Mouse (Mus musculus): Measurements from ENCODE around the gene Myt1l. TPM values are rescaled to one million over a fixed set of nuclear protein-coding genes. Genes with fewer than 3 reads are reported as not detected.

Myt1l gene
- polyA plus RNA-seq, 1 experiment from 2014 or later: 218 TPM

GRCm38 (mm10) chr12:29938376-29939041 lies 410.3 kb downstream of the Myt1l start:
- H3K9me3 ChIP-seq: no peaks in the 10 kb centered on the region
- peak overlapping the region; percentile 89 for H3K4me2 ChIP-seq
- H3K4me1 ChIP-seq (replicated peaks): peaks cover 39% of the 10 kb centered on the region
- peak overlapping the region; percentile 92 for H3K27ac ChIP-seq
- peaks cover 3% of the 10 kb centered on the region for H3K36me3 ChIP-seq
- peak overlapping the region; percentile 83 for H3K4me3 ChIP-seq
- H3K27me3 ChIP-seq: no peaks in the 10 kb centered on the region
- under 1% methylated on average over 40 of the region's 40 CpGs for WGBS
- peak; percentile 81 for ATAC-seq (ENCODE audit: low FRiP score)
- peak overlapping the region; percentile 92 for H3K9ac ChIP-seq

GRCm38 (mm10) chr12:29939261-29939671 lies 411.1 kb downstream of the Myt1l start:
- H3K9me3 ChIP-seq: no peaks in the 10 kb centered on the region
- H3K27me3 ChIP-seq: no peaks in the 10 kb centered on the region
- H3K9ac ChIP-seq: peak overlapping the region; percentile 92
- H3K4me3 ChIP-seq: peak overlapping the region; percentile 83
- peaks cover 3% of the 10 kb centered on the region for H3K36me3 ChIP-seq
- WGBS: 10% methylated on average over 8 of the region's 8 CpGs
- peak overlapping the region; percentile 89 for H3K4me2 ChIP-seq
- peaks cover 43% of the 10 kb centered on the region for H3K4me1 ChIP-seq (replicated peaks)
- H3K27ac ChIP-seq: peak overlapping the region; percentile 92; the same call in 1 of the 2 replicates
- no peak for ATAC-seq (ENCODE audit: low FRiP score)

DNA sequence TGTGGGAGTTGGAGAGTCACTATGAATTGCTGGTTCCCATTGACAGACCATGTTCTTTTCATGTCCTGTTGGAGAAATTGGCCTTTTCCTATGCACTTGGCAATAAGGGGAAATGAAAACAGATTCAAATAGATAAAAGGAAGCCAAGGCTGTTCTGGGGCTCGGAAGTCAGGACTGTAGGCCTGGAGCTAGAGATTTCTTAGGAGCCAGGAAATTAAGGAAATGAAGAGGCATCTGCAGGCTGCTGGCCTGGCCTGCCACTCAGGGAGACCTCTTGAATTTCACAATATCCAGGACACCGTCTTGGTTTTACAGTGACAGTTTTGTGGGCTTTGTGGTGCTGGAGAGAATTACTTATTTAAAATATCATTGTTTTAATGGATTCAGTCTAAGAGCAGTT lies 414.3 kb downstream of the Myt1l start:
- Histone ChIP-seq H3K4me3 (no peak overlapping the region), H3K9me3 (no peaks in the 10 kb centered on the region), H3K4me2 (no peak overlapping the region), H3K36me3 (peaks cover 3% of the 10 kb centered on the region), H3K27ac (no peak overlapping the region), H3K9ac (no peak overlapping the region), H3K4me1 (replicated peaks) (peaks cover 51% of the 10 kb centered on the region), H3K27me3 (no peaks in the 10 kb centered on the region)
- ATAC-seq (ENCODE audit: low FRiP score): no peak
- 90% methylated on average over 2 of the region's 2 CpGs for WGBS

- Histone ChIP-seq H3K4me2 (no peak overlapping the region), H3K27me3 (no peaks in the 10 kb centered on the region), H3K4me3 (no peak overlapping the region), H3K9me3 (no peaks in the 10 kb centered on the region), H3K4me1 (replicated peaks) (peaks cover 37% of the 10 kb centered on the region), H3K9ac (no peak overlapping the region), H3K27ac (no peak overlapping the region), H3K36me3 (peaks cover 6% of the 10 kb centered on the region)
- ATAC-seq (ENCODE audit: low FRiP score): no peak
- 88% methylated on average over 3 of the region's 3 CpGs for WGBS
Observed at GRCm38 (mm10) chr12:29944650-29945049, 416.5 kb downstream of the Myt1l start.

DNA sequence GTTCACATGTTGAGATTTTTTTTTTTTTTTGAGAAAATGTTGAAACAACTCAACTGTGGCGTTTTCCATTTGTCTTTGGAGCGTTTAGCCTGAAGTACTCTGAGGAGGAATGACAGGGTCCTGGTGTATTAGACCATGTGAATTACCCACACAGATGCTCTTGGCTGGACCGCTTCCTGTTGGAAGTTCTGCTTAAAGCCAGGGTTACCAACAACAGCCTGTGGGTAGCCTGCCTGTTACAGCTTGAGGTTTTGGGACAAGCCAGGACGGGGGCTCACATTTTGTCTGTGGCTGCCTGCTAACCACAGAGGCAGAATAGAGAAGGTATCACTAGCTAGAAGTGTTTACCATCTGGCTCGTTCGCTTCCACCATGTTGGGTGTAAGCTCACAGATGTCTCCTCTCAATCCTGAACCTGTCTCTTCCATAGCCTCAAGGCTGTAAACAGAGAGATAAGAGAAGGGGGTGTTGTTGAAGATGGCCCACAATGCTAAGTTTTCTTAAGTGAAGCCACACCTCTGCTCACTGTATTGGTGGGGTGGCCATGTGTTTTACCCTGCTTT lies 417.1 kb downstream of the Myt1l start:
- no peaks in the 10 kb centered on the region for H3K9me3 ChIP-seq
- H3K4me3 ChIP-seq: no peak overlapping the region
- H3K4me2 ChIP-seq: no peak overlapping the region
- no peak overlapping the region for H3K9ac ChIP-seq
- no peaks in the 10 kb centered on the region for H3K27me3 ChIP-seq
- 85% methylated on average over 6 of the region's 6 CpGs for WGBS
- peaks cover 34% of the 10 kb centered on the region for H3K4me1 ChIP-seq (replicated peaks)
- H3K27ac ChIP-seq: no peak overlapping the region
- ATAC-seq (ENCODE audit: low FRiP score): no peak
- peaks cover 6% of the 10 kb centered on the region for H3K36me3 ChIP-seq

DNA sequence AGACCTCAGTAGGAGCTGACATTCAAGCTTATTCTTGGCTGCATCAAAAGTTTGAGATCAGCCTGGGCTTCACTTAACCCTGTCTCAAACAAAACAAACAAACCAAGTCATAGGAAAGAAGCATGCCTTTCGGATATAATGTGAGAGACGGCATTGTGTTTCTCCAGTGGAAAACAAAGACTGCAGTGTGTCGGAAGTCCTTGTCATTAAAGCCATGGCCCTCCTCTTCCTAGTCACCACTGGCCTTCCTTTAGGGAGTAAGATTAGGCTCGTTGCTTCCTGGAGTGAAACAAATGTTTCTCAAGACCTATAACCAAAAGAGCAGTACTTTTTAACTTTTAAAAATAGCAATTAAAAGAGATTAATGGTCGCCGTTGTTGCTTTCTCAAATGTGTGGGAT lies 422.9 kb downstream of the Myt1l start:
- 45% methylated on average over 6 of the region's 6 CpGs for WGBS
- no peak overlapping the region for H3K27ac ChIP-seq
- H3K9me3 ChIP-seq: no peaks in the 10 kb centered on the region
- H3K4me1 ChIP-seq (replicated peaks): peaks cover 47% of the 10 kb centered on the region
- no peak overlapping the region for H3K4me2 ChIP-seq
- H3K27me3 ChIP-seq: no peaks in the 10 kb centered on the region
- H3K36me3 ChIP-seq: peaks cover 3% of the 10 kb centered on the region; the same call in 1 of the 2 replicates
- no peak overlapping the region for H3K9ac ChIP-seq
- no peak for ATAC-seq (ENCODE audit: low FRiP score)
- H3K4me3 ChIP-seq: no peak overlapping the region

DNA sequence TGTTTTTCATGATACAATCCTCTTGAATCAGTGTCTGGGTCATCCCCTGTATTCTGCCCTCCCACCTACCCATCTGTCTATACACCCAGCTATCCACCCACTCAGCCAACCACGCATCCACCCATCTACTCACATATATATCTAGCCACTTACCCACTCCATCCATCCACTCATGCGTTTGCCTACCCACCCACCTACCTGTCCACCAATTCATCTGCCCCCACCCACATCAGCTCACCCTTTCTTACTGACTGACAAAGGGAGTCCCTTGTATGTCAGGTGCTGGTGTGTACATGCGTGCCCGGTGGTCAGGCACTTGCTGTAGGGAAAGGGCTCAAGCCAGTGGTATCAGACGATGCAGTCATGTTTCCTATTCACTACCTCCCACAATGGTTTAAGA lies 423.3 kb downstream of the Myt1l start:
- H3K4me2 ChIP-seq: no peak overlapping the region
- no peak overlapping the region for H3K9ac ChIP-seq
- no peaks in the 10 kb centered on the region for H3K9me3 ChIP-seq
- ATAC-seq (ENCODE audit: low FRiP score): no peak
- peaks cover 49% of the 10 kb centered on the region for H3K4me1 ChIP-seq (replicated peaks)
- H3K27ac ChIP-seq: no peak overlapping the region
- peaks cover 3% of the 10 kb centered on the region; the same call in 1 of the 2 replicates for H3K36me3 ChIP-seq
- H3K27me3 ChIP-seq: no peaks in the 10 kb centered on the region
- no peak overlapping the region for H3K4me3 ChIP-seq
- 83% methylated on average over 5 of the region's 5 CpGs for WGBS

DNA sequence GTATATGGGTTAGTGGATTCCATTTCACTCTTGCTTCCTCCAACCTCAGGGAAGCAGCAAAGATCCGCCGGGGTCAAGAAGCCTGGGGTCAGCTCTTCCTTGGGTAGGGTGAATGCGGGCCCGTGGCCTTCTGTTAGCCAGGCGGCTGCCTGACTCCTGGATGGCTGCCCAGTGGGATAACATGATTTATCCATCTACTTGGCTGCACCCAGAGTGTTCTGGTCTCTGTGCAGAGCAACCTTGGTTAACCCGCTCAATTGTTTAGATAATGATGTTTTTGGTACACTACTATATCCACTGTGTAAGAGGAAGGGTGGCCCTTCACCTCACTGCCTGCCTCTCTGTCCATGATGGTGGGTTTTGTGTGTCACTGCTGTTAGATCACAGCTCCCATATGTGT lies 423.9 kb downstream of the Myt1l start:
- no peak for ATAC-seq (ENCODE audit: low FRiP score)
- 81% methylated on average over 6 of the region's 6 CpGs for WGBS

DNA sequence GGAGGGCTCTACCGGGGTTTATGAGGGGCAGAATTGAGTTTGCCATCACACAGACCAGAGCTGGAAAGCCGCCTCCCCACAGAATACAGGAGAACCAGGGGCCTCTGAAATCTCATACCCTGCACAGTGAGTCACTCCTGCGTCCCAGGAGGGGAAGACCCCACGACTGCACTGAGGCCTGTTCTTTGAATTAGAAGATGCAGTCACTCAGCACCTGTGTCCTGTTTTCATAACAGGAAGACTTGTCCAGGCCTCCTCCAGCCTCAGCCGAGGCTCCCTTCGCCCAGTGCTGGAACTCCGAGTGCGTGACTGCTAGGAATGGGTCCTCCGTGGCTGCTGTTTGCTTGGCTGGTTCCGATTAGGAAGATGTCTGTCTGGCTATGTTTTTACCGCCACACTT lies 425.8 kb downstream of the Myt1l start:
- 0 out of 2 replicates have a peak, but pooled peaks have one; percentile 19 for ATAC-seq (ENCODE audit: low FRiP score)
- Histone ChIP-seq H3K9ac (peak overlapping the region; percentile 36; the same call in 1 of the 2 replicates), H3K4me2 (peak overlapping the region; percentile 9; the same call in 1 of the 2 replicates), H3K4me1 (replicated peaks) (peaks cover 65% of the 10 kb centered on the region), H3K4me3 (no peak overlapping the region), H3K27ac (peak overlapping the region; percentile 76), H3K36me3 (peaks cover 3% of the 10 kb centered on the region; the same call in 1 of the 2 replicates), H3K27me3 (no peaks in the 10 kb centered on the region), H3K9me3 (no peaks in the 10 kb centered on the region)
- 38% methylated on average over 11 of the region's 11 CpGs for WGBS

More for the DNA sequence above, 423.9 kb downstream of the Myt1l start:
- Histone ChIP-seq H3K9me3 (no peaks in the 10 kb centered on the region), H3K4me2 (no peak overlapping the region), H3K27me3 (no peaks in the 10 kb centered on the region), H3K36me3 (peaks cover 3% of the 10 kb centered on the region; the same call in 1 of the 2 replicates), H3K4me3 (no peak overlapping the region), H3K27ac (no peak overlapping the region), H3K9ac (no peak overlapping the region), H3K4me1 (replicated peaks) (peaks cover 55% of the 10 kb centered on the region)

GRCm38 (mm10) chr12:29954464-29954863 lies 426.3 kb downstream of the Myt1l start:
- peak overlapping the region; percentile 9; the same call in 1 of the 2 replicates for H3K4me2 ChIP-seq
- peak overlapping the region; percentile 76 for H3K27ac ChIP-seq
- peaks cover under 1% of the 10 kb centered on the region; the same call in 1 of the 2 replicates for H3K36me3 ChIP-seq
- H3K9me3 ChIP-seq: no peaks in the 10 kb centered on the region
- no peaks in the 10 kb centered on the region for H3K27me3 ChIP-seq
- peaks cover 65% of the 10 kb centered on the region for H3K4me1 ChIP-seq (replicated peaks)
- peak; percentile 50; the same call in 1 of the 2 replicates for ATAC-seq (ENCODE audit: low FRiP score)
- no peak overlapping the region for H3K4me3 ChIP-seq
- WGBS: 32% methylated on average over 3 of the region's 3 CpGs
- no peak overlapping the region for H3K9ac ChIP-seq

DNA sequence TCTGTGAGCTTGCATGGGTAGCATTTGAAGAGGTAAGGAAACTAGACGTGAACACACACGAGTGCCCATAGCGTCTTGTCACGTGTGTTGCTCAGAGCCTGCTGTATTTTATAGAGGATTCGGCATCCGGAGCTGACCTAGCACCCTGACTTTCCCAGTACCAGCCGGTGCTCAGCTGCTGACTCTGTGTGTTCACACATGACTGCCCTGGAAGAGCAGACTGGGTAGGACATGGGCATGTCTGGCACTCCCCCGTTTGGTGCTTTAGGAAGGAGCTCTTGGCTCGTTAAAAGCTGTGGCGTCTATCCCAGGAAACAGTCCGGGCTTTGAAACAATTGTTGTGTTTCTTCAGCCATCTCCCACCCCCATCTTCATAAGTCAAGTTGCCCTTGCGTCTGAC lies 428.8 kb downstream of the Myt1l start:
- 82% methylated on average over 12 of the region's 12 CpGs for WGBS
- Histone ChIP-seq H3K4me3 (no peak overlapping the region), H3K9ac (no peak overlapping the region), H3K36me3 (no peaks in the 10 kb centered on the region), H3K27me3 (no peaks in the 10 kb centered on the region), H3K4me1 (replicated peaks) (peaks cover 60% of the 10 kb centered on the region), H3K9me3 (no peaks in the 10 kb centered on the region), H3K4me2 (no peak overlapping the region), H3K27ac (no peak overlapping the region)
- no peak for ATAC-seq (ENCODE audit: low FRiP score)

DNA sequence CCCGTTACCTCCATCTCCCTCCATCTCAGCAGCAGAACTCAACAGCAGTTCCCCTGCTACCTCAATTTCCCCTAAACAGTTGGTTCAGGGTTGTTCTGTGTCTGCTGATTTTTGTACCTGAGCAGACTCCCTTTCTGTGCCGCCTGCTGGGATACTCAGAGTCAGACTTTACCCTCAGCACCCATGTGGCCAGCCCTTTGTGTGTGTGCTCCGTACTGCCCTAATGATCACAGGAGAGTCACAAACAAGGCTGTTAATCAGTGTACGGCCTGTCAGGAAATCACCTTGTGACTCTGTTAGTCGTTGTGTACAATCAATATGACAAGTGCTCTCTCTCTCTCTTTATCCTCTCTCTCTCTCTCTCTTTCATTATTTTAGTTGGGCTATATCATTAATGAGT lies 430.5 kb downstream of the Myt1l start:
- Histone ChIP-seq H3K4me2 (no peak overlapping the region), H3K36me3 (no peaks in the 10 kb centered on the region), H3K4me1 (replicated peaks) (peaks cover 45% of the 10 kb centered on the region), H3K4me3 (no peak overlapping the region), H3K9me3 (no peaks in the 10 kb centered on the region), H3K9ac (no peak overlapping the region), H3K27ac (no peak overlapping the region), H3K27me3 (no peaks in the 10 kb centered on the region)
- 81% methylated on average over 5 of the region's 5 CpGs for WGBS
- no peak for ATAC-seq (ENCODE audit: low FRiP score)

DNA sequence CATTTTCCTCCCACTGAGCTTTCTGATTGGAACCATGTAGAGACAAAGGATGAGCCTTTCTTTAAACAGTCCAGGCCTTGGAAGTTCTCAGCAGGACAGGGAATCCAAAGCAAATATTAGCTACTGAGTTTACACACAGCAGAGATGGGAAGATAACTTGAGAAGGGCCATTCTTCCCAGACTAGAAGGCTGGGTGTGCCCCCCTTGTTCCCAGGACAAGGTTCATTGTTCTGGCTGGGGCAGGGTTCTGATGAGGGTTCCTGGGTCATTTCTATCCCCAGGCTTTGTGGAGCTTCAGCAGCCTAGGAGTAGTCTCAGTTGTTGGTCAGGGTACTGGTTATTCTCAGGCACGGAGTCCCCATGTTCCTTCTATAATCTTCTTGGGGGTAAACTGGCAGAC lies 432.9 kb downstream of the Myt1l start:
- H3K27me3 ChIP-seq: no peaks in the 10 kb centered on the region
- 86% methylated on average over 1 of the region's 1 CpGs for whole genome bisulfite sequencing
- no peaks in the 10 kb centered on the region for H3K36me3 ChIP-seq
- H3K4me3 ChIP-seq: no peak overlapping the region
- H3K27ac ChIP-seq: no peak overlapping the region
- ATAC-seq (ENCODE audit: low FRiP score): no peak
- no peak overlapping the region for H3K4me2 ChIP-seq
- H3K9ac ChIP-seq: no peak overlapping the region
- peaks cover 31% of the 10 kb centered on the region for H3K4me1 ChIP-seq (replicated peaks)
- H3K9me3 ChIP-seq: no peaks in the 10 kb centered on the region

Data from hindbrain, embryonic 13.5 days (tissue).